Mouse (Mus musculus) myocyte (in vitro differentiated cells): ENCODE measurements at regions not wholly inside any gene's neighbourhood (a gene's known extent, or its start where the extent isn't known, plus 50 kb on each side); places are given as distances from the start of the nearest gene placed in this dataset.

Experiments used
- H3K27me3 ChIP-seq: one replicate; pipeline ENCODE4 v1.6.1; 2011; ENCODE audit not compliant: control insufficient read depth, insufficient read depth, insufficient read length
- H3K36me3 ChIP-seq: one replicate; pipeline ENCODE4 v1.6.1; 2011; ENCODE audit not compliant: control insufficient read depth, insufficient read depth
- H3K4me2 ChIP-seq: one replicate; pipeline ENCODE4 v1.6.1; 2011; ENCODE audit warnings: low read depth, control low read depth
- H3K4me3 ChIP-seq: one replicate; pipeline ENCODE4 v1.5.1; 2011; ENCODE audit warnings: mild to moderate bottlenecking, control low read depth, moderate library complexity
- H3K79me2 ChIP-seq: one replicate; pipeline ENCODE4 v1.6.1; 2011; ENCODE audit not compliant: control insufficient read depth, insufficient read depth
- H3ac ChIP-seq: one replicate; pipeline ENCODE4 v1.6.1; 2011; ENCODE audit not compliant: control insufficient read depth, insufficient read length
- CEBPB ChIP-seq: IDR thresholded peaks from 2 replicates; pipeline ENCODE4 v1.6.1; 2011; ENCODE audit warnings: mild to moderate bottlenecking, moderate library complexity; ENCODE audit not compliant: poor library complexity, insufficient read depth, severe bottlenecking
- E2F4 ChIP-seq: IDR thresholded peaks from one replicate; pipeline ENCODE4 v1.6.1; 2011; ENCODE audit warnings: mild to moderate bottlenecking, control low read depth, moderate library complexity; ENCODE audit not compliant: insufficient read depth
- MAX ChIP-seq: IDR thresholded peaks from one replicate; pipeline ENCODE4 v1.6.1; 2011; ENCODE audit warnings: low read depth, mild to moderate bottlenecking, control low read depth
- MYOD1 ChIP-seq, 3 experiments: IDR thresholded peaks; one replicate each; pipeline ENCODE4 v1.6.1; 2011; ENCODE audit warnings: control low read depth in 2 of 3, low read depth in 2 of 3, mild to moderate bottlenecking in 2 of 3, moderate library complexity in 1 of 3; ENCODE audit not compliant: insufficient read length in 2 of 3, control insufficient read depth in 1 of 3
- MYOG ChIP-seq, 3 experiments: IDR thresholded peaks; one replicate each; pipeline ENCODE4 v1.6.1; 2011; ENCODE audit warnings: control low read depth in 2 of 3, low read depth in 2 of 3, mild to moderate bottlenecking in 2 of 3; ENCODE audit not compliant: insufficient read length in 2 of 3, control insufficient read depth in 1 of 3, insufficient read depth in 1 of 3
- POLR2A ChIP-seq: IDR thresholded peaks from one replicate; pipeline ENCODE4 v1.6.1; 2011; ENCODE audit warnings: low read depth, mild to moderate bottlenecking, control low read depth, moderate library complexity; ENCODE audit not compliant: insufficient read length
- POLR2AphosphoS2 ChIP-seq: IDR thresholded peaks from one replicate; pipeline ENCODE4 v1.6.1; 2011; ENCODE audit warnings: low read depth, control low read depth; ENCODE audit not compliant: insufficient read length
- REST ChIP-seq: IDR thresholded peaks from one replicate; pipeline ENCODE4 v1.6.1; 2011; ENCODE audit warnings: mild to moderate bottlenecking, control low read depth, moderate library complexity; ENCODE audit not compliant: insufficient read depth, insufficient read length
- SRF ChIP-seq: IDR thresholded peaks from one replicate; pipeline ENCODE4 v1.6.1; 2011; ENCODE audit warnings: low read depth; ENCODE audit not compliant: control insufficient read depth, insufficient read length
- TCF12 ChIP-seq: IDR thresholded peaks from one replicate; pipeline ENCODE4 v1.6.1; 2011; ENCODE audit warnings: mild to moderate bottlenecking, control low read depth; ENCODE audit not compliant: poor library complexity, insufficient read depth, severe bottlenecking
- TCF3 ChIP-seq: IDR thresholded peaks from one replicate; pipeline ENCODE4 v1.6.1; 2011; ENCODE audit warnings: low read depth, control low read depth; ENCODE audit not compliant: insufficient read length
- USF1 ChIP-seq: IDR thresholded peaks from one replicate; pipeline ENCODE4 v1.6.1; 2011; ENCODE audit warnings: low read depth, mild to moderate bottlenecking, control low read depth, moderate library complexity

DNA sequence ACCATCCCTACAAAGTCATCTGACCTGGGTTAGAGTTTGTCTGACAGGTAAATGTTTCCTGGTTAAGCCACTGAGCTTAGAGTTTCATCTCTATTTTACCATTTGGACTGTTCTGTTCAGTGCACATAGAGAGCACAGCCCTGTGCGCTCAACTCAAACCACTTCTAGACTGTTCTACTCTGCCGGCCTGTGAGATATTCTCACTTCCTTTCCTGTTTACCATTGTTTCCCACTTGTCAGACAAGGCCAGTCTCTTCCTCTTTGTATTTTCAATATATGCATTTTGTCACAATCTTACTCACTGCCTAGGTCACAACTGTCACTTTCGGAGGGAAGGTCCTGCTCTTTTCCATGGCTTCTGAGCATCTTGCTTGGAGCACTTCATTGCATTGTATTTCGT, 89.8 kb downstream of the Btg1 start:
- Histone ChIP-seq H3K36me3 (no peaks in the 10 kb centered on the region), H3K4me2 (no peak overlapping the region), H3K27me3 (no peaks in the 10 kb centered on the region), H3K4me3 (no peak overlapping the region), H3K79me2 (no peaks in the 10 kb centered on the region), H3ac (no peak overlapping the region)
- TF ChIP-seq POLR2AphosphoS2 = no peak
- no peak for TF ChIP-seq POLR2A
- TF ChIP-seq MAX = no peak
- no peak for TF ChIP-seq MYOD1 (IDR thresholded peaks at IDR 0.05; ENCODE audit: control insufficient read depth in 1 of 3, insufficient read length in 2 of 3, low read depth in 2 of 3)
- TF ChIP-seq TCF12 = no peak
- TF ChIP-seq E2F4 = no peak
- no peak for TF ChIP-seq CEBPB
- no peak for TF ChIP-seq TCF3
- no peak for TF ChIP-seq MYOG (IDR thresholded peaks at IDR 0.05; ENCODE audit: control insufficient read depth in 1 of 3, insufficient read depth in 1 of 3, insufficient read length in 2 of 3, low read depth in 2 of 3)
- no peak for TF ChIP-seq USF1

DNA sequence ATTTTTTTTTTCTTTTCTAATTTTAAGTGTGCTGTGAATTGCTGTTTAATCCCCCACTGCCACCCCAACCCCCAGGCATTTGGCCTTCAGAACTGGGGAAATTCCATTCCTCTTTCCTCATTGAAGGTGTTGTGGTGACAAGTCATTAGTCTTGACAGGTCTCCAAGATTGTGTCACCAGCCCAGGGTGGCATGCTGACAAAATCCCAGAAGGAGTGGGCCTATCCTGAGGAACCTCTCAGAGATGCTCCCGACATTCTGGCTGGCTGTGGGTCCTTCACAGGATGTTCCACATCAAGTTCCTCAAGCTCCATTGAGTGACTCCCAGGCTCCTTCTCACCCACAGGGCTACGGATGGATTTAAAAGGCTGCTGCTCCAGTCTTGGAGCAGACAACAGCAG, 91.7 kb downstream of the Btg1 start:
- Histone ChIP-seq H3K4me3 (no peak overlapping the region), H3K27me3 (no peaks in the 10 kb centered on the region), H3ac (no peak overlapping the region), H3K4me2 (no peak overlapping the region), H3K79me2 (no peaks in the 10 kb centered on the region), H3K36me3 (no peaks in the 10 kb centered on the region)
- no peak for TF ChIP-seq REST

DNA sequence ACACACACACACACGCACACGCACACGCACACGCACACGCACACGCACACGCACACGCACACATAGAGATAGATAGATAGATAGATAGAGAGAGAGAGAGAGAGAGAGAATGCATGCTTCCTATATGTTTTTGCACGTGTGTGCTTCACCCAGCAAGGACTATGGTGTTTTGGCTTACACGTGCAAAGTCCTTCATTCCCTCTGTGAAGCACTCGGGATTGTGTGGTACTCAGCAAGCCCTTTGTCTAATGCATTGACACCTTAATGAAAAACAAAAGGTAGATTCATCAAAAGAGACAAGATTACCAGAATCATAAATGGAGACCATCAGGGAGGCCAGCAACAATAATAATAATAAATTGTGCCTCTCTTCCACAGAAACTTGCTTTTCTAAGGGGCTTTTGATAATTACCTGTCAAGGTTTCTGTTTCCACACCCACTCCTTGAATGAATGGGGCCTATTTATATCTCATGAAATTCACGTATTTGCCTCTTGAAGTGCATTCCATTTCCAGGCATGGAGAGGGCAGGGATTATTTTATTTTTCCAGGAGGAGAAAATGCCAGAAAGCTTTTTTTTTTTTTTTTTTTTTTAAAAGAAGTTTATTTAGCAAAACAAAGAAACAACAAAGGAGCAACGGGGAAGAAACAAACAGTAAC, 93.0 kb downstream of the Btg1 start:
- no peak overlapping the region for H3ac ChIP-seq
- H3K36me3 ChIP-seq = no peaks in the 10 kb centered on the region
- no peaks in the 10 kb centered on the region for H3K79me2 ChIP-seq
- no peak overlapping the region for H3K4me2 ChIP-seq
- TF ChIP-seq MYOD1 (IDR thresholded peaks at IDR 0.05; ENCODE audit: control insufficient read depth in 1 of 3, insufficient read length in 2 of 3, low read depth in 2 of 3) = no peak
- TF ChIP-seq TCF3 = no peak
- no peak for TF ChIP-seq E2F4
- TF ChIP-seq POLR2A = no peak
- no peak for TF ChIP-seq TCF12
- no peak for TF ChIP-seq REST
- no peak for TF ChIP-seq MAX
- TF ChIP-seq CEBPB = no peak
- no peaks in the 10 kb centered on the region for H3K27me3 ChIP-seq
- no peak overlapping the region for H3K4me3 ChIP-seq

DNA sequence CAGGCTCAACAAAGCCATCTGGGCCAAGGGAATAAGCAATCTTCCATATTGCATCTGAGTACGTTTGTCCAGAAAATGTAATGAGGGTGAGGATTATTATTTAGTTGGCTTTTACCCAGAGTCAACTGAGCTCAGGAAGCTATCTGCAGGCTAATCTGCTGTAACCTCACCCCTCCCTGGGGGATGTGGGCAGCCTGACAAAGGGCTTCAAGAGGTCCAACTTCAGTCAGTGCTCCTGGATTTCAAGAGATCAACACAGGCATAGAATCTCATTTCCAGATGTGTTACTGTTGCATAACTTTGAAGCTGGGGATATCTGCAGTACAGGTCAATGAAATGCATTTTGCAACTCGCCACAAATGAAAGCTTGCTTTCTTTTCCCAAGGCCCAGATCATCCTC, 95.2 kb downstream of the Btg1 start:
- H3K27me3 ChIP-seq = no peaks in the 10 kb centered on the region
- H3ac ChIP-seq = no peak overlapping the region
- no peak for TF ChIP-seq E2F4
- TF ChIP-seq MYOG (IDR thresholded peaks at IDR 0.05; ENCODE audit: control insufficient read depth in 1 of 3, insufficient read depth in 1 of 3, insufficient read length in 2 of 3, low read depth in 2 of 3) = no peak
- no peak for TF ChIP-seq MYOD1 (IDR thresholded peaks at IDR 0.05; ENCODE audit: control insufficient read depth in 1 of 3, insufficient read length in 2 of 3, low read depth in 2 of 3)
- TF ChIP-seq REST = no peak
- no peak for TF ChIP-seq CEBPB
- no peak for TF ChIP-seq USF1
- no peak for TF ChIP-seq POLR2A
- TF ChIP-seq MAX = no peak
- no peak for TF ChIP-seq TCF3
- TF ChIP-seq SRF = no peak
- no peak for TF ChIP-seq POLR2AphosphoS2
- no peak for TF ChIP-seq TCF12
- no peaks in the 10 kb centered on the region for H3K79me2 ChIP-seq
- H3K36me3 ChIP-seq = no peaks in the 10 kb centered on the region
- no peak overlapping the region for H3K4me3 ChIP-seq
- H3K4me2 ChIP-seq = no peak overlapping the region

DNA sequence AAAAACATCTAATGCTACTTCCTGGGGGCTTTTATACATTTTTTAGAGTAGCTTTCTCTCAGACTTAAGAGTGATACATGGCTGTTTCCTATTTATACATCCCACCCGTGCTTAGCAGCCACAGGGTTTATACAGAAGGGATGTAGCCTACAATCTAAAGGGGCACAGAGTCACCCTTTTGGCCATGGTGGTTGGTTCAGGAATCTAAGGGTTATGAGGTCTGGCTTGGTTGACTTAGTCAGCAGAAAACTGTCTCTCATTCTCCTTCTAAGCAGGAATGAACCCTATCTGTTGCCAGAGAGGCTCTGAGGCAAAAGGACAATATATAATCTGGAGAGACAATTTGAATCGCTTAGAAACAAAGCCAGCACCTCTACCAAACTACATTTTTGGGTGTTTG, 97.9 kb downstream of the Btg1 start:
- TF ChIP-seq TCF12 = no peak
- no peak for TF ChIP-seq USF1
- Histone ChIP-seq H3K4me3 (no peak overlapping the region), H3K4me2 (no peak overlapping the region), H3K36me3 (no peaks in the 10 kb centered on the region), H3ac (no peak overlapping the region), H3K79me2 (no peaks in the 10 kb centered on the region), H3K27me3 (no peaks in the 10 kb centered on the region)
